Mouse (Mus musculus) myocyte (in vitro differentiated cells): ENCODE measurements at regions not wholly inside any gene's neighbourhood (a gene's known extent, or its start where the extent isn't known, plus 50 kb on each side); places are given as distances from the start of the nearest gene placed in this dataset.

Source experiments
- CEBPB ChIP-seq: IDR thresholded peaks from 2 replicates; pipeline ENCODE4 v1.6.1; 2011; ENCODE audit warnings: mild to moderate bottlenecking, moderate library complexity; ENCODE audit not compliant: poor library complexity, insufficient read depth, severe bottlenecking
- E2F4 ChIP-seq: IDR thresholded peaks from one replicate; pipeline ENCODE4 v1.6.1; 2011; ENCODE audit warnings: mild to moderate bottlenecking, control low read depth, moderate library complexity; ENCODE audit not compliant: insufficient read depth
- MAX ChIP-seq: IDR thresholded peaks from one replicate; pipeline ENCODE4 v1.6.1; 2011; ENCODE audit warnings: low read depth, mild to moderate bottlenecking, control low read depth
- MYOD1 ChIP-seq, 3 experiments: IDR thresholded peaks; one replicate each; pipeline ENCODE4 v1.6.1; 2011; ENCODE audit warnings: control low read depth in 2 of 3, low read depth in 2 of 3, mild to moderate bottlenecking in 2 of 3, moderate library complexity in 1 of 3; ENCODE audit not compliant: insufficient read length in 2 of 3, control insufficient read depth in 1 of 3
- MYOG ChIP-seq, 3 experiments: IDR thresholded peaks; one replicate each; pipeline ENCODE4 v1.6.1; 2011; ENCODE audit warnings: control low read depth in 2 of 3, low read depth in 2 of 3, mild to moderate bottlenecking in 2 of 3; ENCODE audit not compliant: insufficient read length in 2 of 3, control insufficient read depth in 1 of 3, insufficient read depth in 1 of 3
- POLR2A ChIP-seq: IDR thresholded peaks from one replicate; pipeline ENCODE4 v1.6.1; 2011; ENCODE audit warnings: low read depth, mild to moderate bottlenecking, control low read depth, moderate library complexity; ENCODE audit not compliant: insufficient read length
- REST ChIP-seq: IDR thresholded peaks from one replicate; pipeline ENCODE4 v1.6.1; 2011; ENCODE audit warnings: mild to moderate bottlenecking, control low read depth, moderate library complexity; ENCODE audit not compliant: insufficient read depth, insufficient read length
- TCF12 ChIP-seq: IDR thresholded peaks from one replicate; pipeline ENCODE4 v1.6.1; 2011; ENCODE audit warnings: mild to moderate bottlenecking, control low read depth; ENCODE audit not compliant: poor library complexity, insufficient read depth, severe bottlenecking
- USF1 ChIP-seq: IDR thresholded peaks from one replicate; pipeline ENCODE4 v1.6.1; 2011; ENCODE audit warnings: low read depth, mild to moderate bottlenecking, control low read depth, moderate library complexity

DNA sequence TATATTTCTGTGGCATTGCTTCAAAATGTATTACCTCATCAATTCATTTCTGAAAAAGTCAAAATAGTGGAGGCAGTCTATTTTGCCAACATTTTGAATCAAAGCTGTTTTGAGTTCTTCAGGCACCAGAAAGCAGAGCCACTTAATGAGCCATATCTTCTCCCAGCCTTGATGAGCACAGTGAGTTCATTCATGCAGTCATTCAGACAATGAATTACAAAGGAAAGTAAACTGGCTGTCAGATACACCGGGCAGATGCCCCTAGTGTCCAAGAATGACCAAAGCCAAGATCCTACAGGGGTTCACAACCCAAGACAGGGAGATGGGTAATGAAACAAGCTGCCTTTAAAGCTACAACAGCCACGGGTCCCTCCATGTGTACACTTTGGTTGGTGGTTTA, 798.7 kb downstream of the Cypt12 start:
- TF ChIP-seq POLR2A, result no peak
- no peak for TF ChIP-seq REST
- TF ChIP-seq USF1, result no peak
- no peak for TF ChIP-seq MAX
- no peak for TF ChIP-seq CEBPB
- TF ChIP-seq E2F4, result no peak
- TF ChIP-seq TCF12, result no peak
- TF ChIP-seq MYOG (IDR thresholded peaks at IDR 0.05; ENCODE audit: control insufficient read depth in 1 of 3, insufficient read depth in 1 of 3, insufficient read length in 2 of 3, low read depth in 2 of 3), result no peak
- TF ChIP-seq MYOD1 (IDR thresholded peaks at IDR 0.05; ENCODE audit: control insufficient read depth in 1 of 3, insufficient read length in 2 of 3, low read depth in 2 of 3), result no peak
